Mouse (Mus musculus) forebrain, embryonic 15.5 days (tissue): Measurements from ENCODE around the gene Ly9. TPM values are rescaled to one million over a fixed set of nuclear protein-coding genes. Genes with fewer than 3 reads are reported as not detected.

Experiments used
- ATAC-seq: fragments of 200-750 bp; cut with Nextera tagmentation; replicated peaks from 2 replicates; pipeline ENCODE4 v1.8.0; 2017; ENCODE audit warnings: mild to moderate bottlenecking, moderate TSS enrichment, moderate library complexity
- H3K27ac ChIP-seq: fragments of 300-500 bp; sonication (generic); replicated peaks from 2 replicates; pipeline ENCODE4 v1.5.1; 2015; ENCODE audit warnings: mild to moderate bottlenecking, inconsistent platforms
- H3K27me3 ChIP-seq: fragments of 300-500 bp; sonication (generic); 2 replicates; pipeline ENCODE4 v1.6.1; 2015; ENCODE audit warnings: inconsistent platforms
- H3K36me3 ChIP-seq: fragments of 300-500 bp; sonication (generic); 2 replicates; pipeline ENCODE4 v1.6.1; 2015; ENCODE audit warnings: mild to moderate bottlenecking, inconsistent platforms
- H3K4me1 ChIP-seq: fragments of 300-500 bp; sonication (generic); 2 replicates; pipeline ENCODE4 v1.6.1; 2015; ENCODE audit warnings: inconsistent platforms
- H3K4me2 ChIP-seq: fragments of 300-500 bp; sonication (generic); replicated peaks from 2 replicates; pipeline ENCODE4 v1.6.1; 2015; ENCODE audit warnings: mild to moderate bottlenecking, inconsistent platforms
- H3K4me3 ChIP-seq: fragments of 300-500 bp; sonication (generic); 2 replicates; pipeline ENCODE4 v1.5.1; 2015; ENCODE audit warnings: mild to moderate bottlenecking, inconsistent platforms
- H3K9ac ChIP-seq: fragments of 300-500 bp; sonication (generic); replicated peaks from 2 replicates; pipeline ENCODE4 v1.6.1; 2015; ENCODE audit warnings: mild to moderate bottlenecking, inconsistent platforms
- H3K9me3 ChIP-seq: fragments of 300-500 bp; sonication (generic); 2 replicates; pipeline ENCODE4 v1.6.1; 2016; ENCODE audit warnings: inconsistent platforms
- WGBS: fragments of 180-500 bp; shearing (Covaris S2); methylation state at CpG from one replicate; pipeline ENCODE4 v1.1.7; 2015; ENCODE audit warnings: mixed read lengths; 5-methylcytosine and 5-hydroxymethylcytosine counted together
- microRNA-seq: library from miRNA; unstranded; fragments of <30 nt; microRNA quantifications from one replicate; pipeline ENCODE4, GENCODE M21; 2016
- polyA plus RNA-seq: library from polyadenylated mRNA; unstranded; fragments of >200 nt; fragmentation: Nextera tagmentation; extraction: Ambion mirVana; gene quantifications from 2 replicates; pipeline ENCODE4 v1.2.1, GENCODE M21; 2015

Gene Ly9
- polyA plus RNA-seq, 1 experiment from 2014 or later = 0.37 TPM

DNA sequence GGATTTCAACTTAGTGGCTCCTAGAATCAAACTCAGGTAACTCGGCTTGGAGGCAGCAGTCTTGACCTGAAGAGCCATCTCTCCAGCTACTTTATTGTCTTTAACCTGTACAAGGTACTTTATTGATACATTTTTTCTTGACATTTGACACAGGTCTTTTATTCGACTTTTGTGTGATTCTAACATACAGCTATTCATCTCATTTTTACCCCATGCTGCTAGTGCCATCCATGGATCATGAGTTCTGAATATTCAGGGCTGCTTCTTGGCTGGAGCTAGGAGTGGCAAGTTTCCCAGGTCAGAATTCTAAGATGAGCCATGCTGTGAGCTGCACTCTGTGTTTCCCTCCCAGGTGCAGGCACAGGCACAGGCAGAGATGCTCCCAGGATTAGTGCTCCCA, 55.0 kb downstream of the Ly9 start:
- 83% methylated on average over 2 of the region's 2 CpGs for WGBS
- no peaks in the 10 kb centered on the region for H3K9me3 ChIP-seq
- no peak for ATAC-seq
- no peaks in the 10 kb centered on the region for H3K27me3 ChIP-seq
- H3K4me1 ChIP-seq = no peaks in the 10 kb centered on the region
- H3K9ac ChIP-seq = no peak overlapping the region
- no peak overlapping the region for H3K27ac ChIP-seq
- no peak overlapping the region for H3K4me3 ChIP-seq
- no peaks in the 10 kb centered on the region for H3K36me3 ChIP-seq
- H3K4me2 ChIP-seq = no peak overlapping the region

DNA sequence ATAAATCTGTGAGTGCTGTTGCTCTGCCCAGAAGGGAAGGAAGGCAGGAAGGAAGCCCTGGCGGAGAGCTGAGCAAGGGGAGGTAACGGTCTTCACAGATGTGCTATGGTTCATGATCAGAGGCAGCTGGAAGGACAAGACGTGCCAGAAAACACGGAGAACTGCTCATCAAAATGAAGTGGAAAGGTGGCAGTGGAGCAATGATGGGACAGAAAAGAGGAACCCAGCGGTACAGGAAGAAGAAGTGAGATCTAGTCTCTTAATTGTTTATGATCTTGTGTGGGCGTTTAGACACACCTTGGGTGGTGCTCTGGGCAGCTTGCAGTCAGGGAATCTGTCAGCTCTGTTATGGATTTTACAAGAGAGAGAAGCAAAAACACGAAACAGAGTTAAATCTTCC, 55.9 kb downstream of the Ly9 start:
- no peak for ATAC-seq
- no peaks in the 10 kb centered on the region for H3K36me3 ChIP-seq
- H3K9ac ChIP-seq = no peak overlapping the region
- WGBS = 83% methylated on average over 7 of the region's 7 CpGs
- H3K27me3 ChIP-seq = no peaks in the 10 kb centered on the region
- no peak overlapping the region for H3K4me3 ChIP-seq
- no peak overlapping the region for H3K27ac ChIP-seq
- H3K4me1 ChIP-seq = no peaks in the 10 kb centered on the region
- H3K9me3 ChIP-seq = no peaks in the 10 kb centered on the region
- H3K4me2 ChIP-seq = no peak overlapping the region

GRCm38 (mm10) chr1:171540694-171541093, 66.5 kb downstream of the Ly9 start:
- H3K9ac ChIP-seq = no peak overlapping the region
- ATAC-seq = no peak
- 93% methylated on average over 1 of the region's 1 CpGs for WGBS

More at GRCm38 (mm10) chr1:171540694-171541093, 66.5 kb downstream of the Ly9 start:
- Histone ChIP-seq H3K36me3 (no peaks in the 10 kb centered on the region), H3K9me3 (0 out of 2 replicates have a peak, but pooled peaks cover 10% of the 10 kb centered on the region), H3K27me3 (no peaks in the 10 kb centered on the region), H3K4me3 (no peak overlapping the region), H3K4me2 (no peak overlapping the region), H3K4me1 (no peaks in the 10 kb centered on the region), H3K27ac (no peak overlapping the region)

Small RNAs within 50 kb of the gene (microRNA-seq; reads per million reads assigned to microRNA genes)
- gene Mir7683 = not detected

Other genes with a start within 250 kb of the Ly9 start
- 3.8 and 4.0 TPM in 2 replicates for gene Klhdc9, start 246.6 kb downstream of the Ly9 start, polyA plus RNA-seq
- 0.49 and 0.74 TPM in 2 replicates for gene Nectin4, start 237.3 kb downstream of the Ly9 start, polyA plus RNA-seq
- gene Arhgap30, start 218.5 kb downstream of the Ly9 start, polyA plus RNA-seq = 0.61 and 0.71 TPM in 2 replicates
- gene Usf1, start 196.1 kb downstream of the Ly9 start, polyA plus RNA-seq = 229 and 235 TPM in 2 replicates
- gene Tstd1, start 188.5 kb downstream of the Ly9 start, polyA plus RNA-seq = 12.3 and 13.0 TPM in 2 replicates
- gene F11r, start 169.9 kb downstream of the Ly9 start, polyA plus RNA-seq = 9.6 and 10.1 TPM in 2 replicates
- 31.8 and 32.8 TPM in 2 replicates for gene Alyref2, start 103.9 kb downstream of the Ly9 start, polyA plus RNA-seq
- gene Itln1, start 72.1 kb downstream of the Ly9 start, polyA plus RNA-seq = not detected in 2 replicates
- gene Cd244a, start 48.2 kb downstream of the Ly9 start, polyA plus RNA-seq = not detected in 2 replicates
- not detected in 2 replicates for gene Slamf7, start 45.6 kb upstream of the Ly9 start, polyA plus RNA-seq
- gene Cd48, start 74.6 kb upstream of the Ly9 start, polyA plus RNA-seq = 0.76 and 1.2 TPM in 2 replicates
- 0.13 and 0.14 TPM in 2 replicates for gene Slamf1, start 159.7 kb upstream of the Ly9 start, polyA plus RNA-seq
- gene Cd84, start 232.3 kb upstream of the Ly9 start, polyA plus RNA-seq = 1.3 and 1.6 TPM in 2 replicates